Mouse (Mus musculus) spleen, postnatal 10 days (tissue): ENCODE data around the gene Adam10.
A peak's percentile ranks its signal among the peaks of the same experiment; 100 is the strongest.

ENCODE experiments used
- DNase-seq, 2 experiments: peaks; one replicate each; pipeline ENCODE4 v3.0.0; 2021 to 2022; ENCODE audit warnings: low spot score in 2 of 2

Adam10 gene

GRCm38 (mm10) chr9:70678682-70679131 lies at the start of gene Adam10:
TSS of gene Adam10 (plus strand) at chr9:70678997.
- peak; percentile 98 to 99 for DNase-seq

GRCm38 (mm10) chr9:70629711-70630110 lies 49.1 kb upstream of the Adam10 start:
- no peak for DNase-seq

GRCm38 (mm10) chr9:70631665-70632064 lies 47.1 kb upstream of the Adam10 start:
- DNase-seq: no peak

GRCm38 (mm10) chr9:70636748-70637147 lies 42.0 kb upstream of the Adam10 start:
- no peak for DNase-seq

GRCm38 (mm10) chr9:70650260-70650659 lies 28.5 kb upstream of the Adam10 start:
- no peak for DNase-seq

GRCm38 (mm10) chr9:70650994-70651393 lies 27.8 kb upstream of the Adam10 start:
- DNase-seq: no peak

GRCm38 (mm10) chr9:70652221-70652620 lies 26.6 kb upstream of the Adam10 start:
- DNase-seq: no peak

GRCm38 (mm10) chr9:70653875-70654274 lies 24.9 kb upstream of the Adam10 start:
- DNase-seq: no peak

- no peak for DNase-seq
Measured at GRCm38 (mm10) chr9:70654496-70654895, 24.3 kb upstream of the Adam10 start.

- no peak for DNase-seq
Measured at GRCm38 (mm10) chr9:70655764-70656129, 23.1 kb upstream of the Adam10 start.

GRCm38 (mm10) chr9:70656130-70657007 lies 22.4 kb upstream of the Adam10 start, which contains the start of gene Gm10642:
TSS of gene Gm10642 (plus strand) at chr9:70656251.
- peak; percentile 80 to 81 for DNase-seq

- DNase-seq: peak; percentile 99 to 100
Measured at GRCm38 (mm10) chr9:70657013-70657967, 21.5 kb upstream of the Adam10 start, which contains the start of gene Mindy2. TSS of gene Mindy2 (minus strand) at chr9:70657174.

- DNase-seq: peak in 1 of 2 experiments; percentile 39
Measured at GRCm38 (mm10) chr9:70658266-70658665, 20.5 kb upstream of the Adam10 start.

GRCm38 (mm10) chr9:70664847-70665246 lies 13.9 kb upstream of the Adam10 start:
- no peak for DNase-seq

GRCm38 (mm10) chr9:70665372-70666145 lies 13.2 kb upstream of the Adam10 start:
- DNase-seq: no peak

- no peak for DNase-seq
Measured at GRCm38 (mm10) chr9:70666811-70667210, 12.0 kb upstream of the Adam10 start.

- DNase-seq: peak in 1 of 2 experiments; percentile 41
Measured at GRCm38 (mm10) chr9:70668048-70668447, 10.7 kb upstream of the Adam10 start.

GRCm38 (mm10) chr9:70669197-70669596 lies 9.6 kb upstream of the Adam10 start:
- DNase-seq: peak; percentile 55 to 59

- peak in 1 of 2 experiments; percentile 48 for DNase-seq
Measured at GRCm38 (mm10) chr9:70670381-70670780, 8.4 kb upstream of the Adam10 start.

- DNase-seq: peak; percentile 67 to 75
Measured at GRCm38 (mm10) chr9:70671278-70671677, 7.5 kb upstream of the Adam10 start.
